Mouse (Mus musculus): ENCODE data around the gene Gm8237. TPM values are rescaled to one million over a fixed set of nuclear protein-coding genes. Genes with fewer than 3 reads are reported as not detected.

Gm8237 gene
- polyA plus RNA-seq (2014; fragmentation: Illumina TruSeq; extraction: RNeasy Lipid Tissue Mini Kit (QIAGEN cat#74804); ENCODE audit: low read depth, low replicate concordance): not detected

GRCm38 (mm10) chr14:5880241-5880640, at the start of gene Gm8237:
Gene Gm8237 (minus strand): TSS chr14:5880382.

DNA sequence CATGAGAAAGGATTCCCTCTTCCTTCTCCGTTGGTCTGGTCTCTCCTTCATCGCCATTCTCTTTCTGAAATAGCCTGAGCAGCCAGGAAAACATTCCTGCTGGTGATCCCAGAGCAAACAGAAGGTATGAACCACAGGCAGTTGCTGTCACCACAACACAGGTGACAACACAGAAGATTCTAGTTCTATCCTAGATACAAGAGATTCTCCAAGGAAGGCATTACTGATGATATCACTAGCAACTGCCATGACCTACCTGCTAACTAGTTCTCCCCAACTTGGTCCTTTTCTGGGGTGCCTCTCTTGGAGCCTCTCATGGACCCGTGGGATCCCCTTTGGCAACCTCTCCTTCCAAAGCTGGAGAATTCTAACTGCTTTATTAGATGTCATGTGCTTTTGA, 50.0 kb downstream of the Gm8237 start, which contains the start of gene Gm3424:
Gene Gm3424 (minus strand): TSS at position 101 of the 400 bp plus-strand sequence.

Other genes starting within 250 kb of the Gm8237 start
- not detected for gene Gm8265, start 247.4 kb downstream of the Gm8237 start, polyA plus RNA-seq (2014; fragmentation: Illumina TruSeq; extraction: RNeasy Lipid Tissue Mini Kit (QIAGEN cat#74804); ENCODE audit: low read depth, low replicate concordance)
- not detected for gene Gm9603, start 192.9 kb downstream of the Gm8237 start, polyA plus RNA-seq (2014; fragmentation: Illumina TruSeq; extraction: RNeasy Lipid Tissue Mini Kit (QIAGEN cat#74804); ENCODE audit: low read depth, low replicate concordance)
- not detected for gene Gm3373, start 138.8 kb downstream of the Gm8237 start, polyA plus RNA-seq (2014; fragmentation: Illumina TruSeq; extraction: RNeasy Lipid Tissue Mini Kit (QIAGEN cat#74804); ENCODE audit: low read depth, low replicate concordance)
- gene Gm3383, start 72.4 kb downstream of the Gm8237 start, polyA plus RNA-seq (2014; fragmentation: Illumina TruSeq; extraction: RNeasy Lipid Tissue Mini Kit (QIAGEN cat#74804); ENCODE audit: low read depth, low replicate concordance): 0.40 TPM
- not detected for gene Gm3424, start 50.1 kb downstream of the Gm8237 start, polyA plus RNA-seq (2014; fragmentation: Illumina TruSeq; extraction: RNeasy Lipid Tissue Mini Kit (QIAGEN cat#74804); ENCODE audit: low read depth, low replicate concordance)
- gene Gm3248, start 81.4 kb upstream of the Gm8237 start, polyA plus RNA-seq (2014; fragmentation: Illumina TruSeq; extraction: RNeasy Lipid Tissue Mini Kit (QIAGEN cat#74804); ENCODE audit: low read depth, low replicate concordance): not detected
- not detected for gene Gm3453, start 98.8 kb upstream of the Gm8237 start, polyA plus RNA-seq (2014; fragmentation: Illumina TruSeq; extraction: RNeasy Lipid Tissue Mini Kit (QIAGEN cat#74804); ENCODE audit: low read depth, low replicate concordance)
- not detected for gene Gm6337, start 177.9 kb upstream of the Gm8237 start, polyA plus RNA-seq (2014; fragmentation: Illumina TruSeq; extraction: RNeasy Lipid Tissue Mini Kit (QIAGEN cat#74804); ENCODE audit: low read depth, low replicate concordance)
- gene Gm8206, start 213.6 kb upstream of the Gm8237 start, polyA plus RNA-seq (2014; fragmentation: Illumina TruSeq; extraction: RNeasy Lipid Tissue Mini Kit (QIAGEN cat#74804); ENCODE audit: low read depth, low replicate concordance): 0.53 TPM
- not detected for gene Gm3468, start 228.3 kb upstream of the Gm8237 start, polyA plus RNA-seq (2014; fragmentation: Illumina TruSeq; extraction: RNeasy Lipid Tissue Mini Kit (QIAGEN cat#74804); ENCODE audit: low read depth, low replicate concordance)
- gene Gm3476, start 245.4 kb upstream of the Gm8237 start, polyA plus RNA-seq (2014; fragmentation: Illumina TruSeq; extraction: RNeasy Lipid Tissue Mini Kit (QIAGEN cat#74804); ENCODE audit: low read depth, low replicate concordance): not detected

Data from kidney, adult 10 weeks (tissue).